In the genomic region with DNA sequence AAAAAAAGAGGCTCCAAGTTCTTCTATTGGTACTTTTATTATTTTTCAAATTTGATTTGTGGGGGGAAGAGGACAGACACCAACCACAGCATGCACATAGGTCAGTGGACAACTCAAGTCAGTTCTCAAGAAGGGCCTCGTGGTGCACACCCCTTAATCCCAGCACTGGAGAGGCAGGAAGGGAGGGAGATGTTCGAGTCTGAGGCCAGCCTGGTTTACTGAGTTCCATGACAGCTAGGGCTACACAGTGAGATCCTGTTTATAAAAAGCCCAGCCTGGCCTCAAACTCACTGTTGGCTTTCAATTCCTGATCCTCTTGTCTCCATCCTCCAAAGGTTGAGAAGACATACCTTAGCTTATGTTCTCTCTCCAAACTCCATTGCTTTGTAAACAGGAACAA, we compare ENCODE assay signal across 27 mouse cellular contexts. TPM values are rescaled to one million over a fixed set of nuclear protein-coding genes. Genes with fewer than 3 reads are reported as not detected.
DNase-seq lines count a peak whose midpoint lies in the region; ATAC-seq lines count a peak whose summit lies in the region.
"Had no signal": no experiment of that assay in that cellular context is flagged by ENCODE, and none has a peak within 500 bp of the region (broad histone marks: within the 10 kb centered on the region; RNA-seq: fewer than 3 reads in every experiment).

No protein-coding gene starts in this region.

- no peaks in the 10 kb centered on the region for H3K4me1 ChIP-seq in liver, embryonic 11.5 days (replicated peaks; ENCODE audit: control insufficient read depth, insufficient read depth, low read length)
- H3K4me1 ChIP-seq: neural tube, embryonic 12.5 days had no signal

- DNase-seq in liver, embryonic 11.5 days (ENCODE audit: low spot score): no peak
- DNase-seq in liver (no peak), A20 (ENCODE audit: low read depth, low spot score) (peak; percentile 24)
- DNase-seq in induced T-regulatory cell, adult 2 months (ENCODE audit: low read depth): peak; percentile 14
- peak; percentile 26 for DNase-seq in splenic B cell, adult 2 months (ENCODE audit: low read depth, low spot score)
- no peak for DNase-seq in cerebellum, adult 11-12 months
- DNase-seq: adrenal gland, postnatal 14 days; cerebellum, adult 11 months; cerebellum, postnatal 10 days; gastrocnemius, postnatal 14 days; heart, postnatal 4 days; kidney, adult 8-10 months; kidney, postnatal 10 days; layer of hippocampus, postnatal 36 days; left cerebral cortex, postnatal 4 days; lung, adult 18-20 months; lung, postnatal 10 days; right cerebral cortex, adult 18-20 months; spleen, adult 18-20 months; thymus, adult 18-20 months; thymus, postnatal 36 days had no signal

- WGBS in liver, embryonic 11.5 days: 53% methylated on average over 2 of the region's 2 CpGs

- peak; percentile 25; the same call in 1 of the 2 replicates for ATAC-seq in liver, embryonic 11.5 days (replicated peaks; ENCODE audit: low FRiP score)
- ATAC-seq: forebrain, embryonic 13.5 days; Patski had no signal

- H3K27ac ChIP-seq in liver, embryonic 11.5 days (ENCODE audit: low read depth, low read length): no peak overlapping the region
- H3K27ac ChIP-seq: forebrain, embryonic 13.5 days; hindbrain, embryonic 13.5 days; neural tube, embryonic 12.5 days; stomach, postnatal 0 days had no signal

- no peaks in the 10 kb centered on the region for H3K9me3 ChIP-seq in liver, embryonic 11.5 days (ENCODE audit: control insufficient read depth, low read length)
- H3K9me3 ChIP-seq: forebrain, embryonic 13.5 days; hindbrain, embryonic 13.5 days; neural tube, embryonic 12.5 days had no signal

- no peaks in the 10 kb centered on the region for H3K27me3 ChIP-seq in liver, embryonic 11.5 days (replicated peaks; ENCODE audit: control insufficient read depth, insufficient read depth, low read length)
- no peaks in the 10 kb centered on the region for H3K27me3 ChIP-seq in splenic B cell, adult 2 months (ENCODE audit: control insufficient read depth, insufficient read depth, low read length, poor library complexity, severe bottlenecking)
- H3K27me3 ChIP-seq: forebrain, embryonic 13.5 days; hindbrain, embryonic 13.5 days; neural tube, embryonic 12.5 days; Patski had no signal

- H3K4me3 ChIP-seq in liver, embryonic 11.5 days (ENCODE audit: low read depth, low read length): no peak overlapping the region
- H3K4me3 ChIP-seq: forebrain, embryonic 13.5 days; hindbrain, embryonic 13.5 days; neural tube, embryonic 12.5 days had no signal

- H3K9ac ChIP-seq in liver, embryonic 11.5 days (ENCODE audit: low read depth, low read length): no peak overlapping the region
- H3K9ac ChIP-seq: forebrain, embryonic 13.5 days; hindbrain, embryonic 13.5 days; neural tube, embryonic 12.5 days had no signal

- H3K4me2 ChIP-seq in liver, embryonic 11.5 days: no peak overlapping the region
- H3K4me2 ChIP-seq: forebrain, embryonic 13.5 days; heart, embryonic 11.5 days; hindbrain, embryonic 13.5 days; neural tube, embryonic 12.5 days had no signal

- peaks cover 33% of the 10 kb centered on the region for H3K36me3 ChIP-seq in liver, embryonic 11.5 days (ENCODE audit: control insufficient read depth, insufficient read depth, low read length)
- H3K36me3 ChIP-seq in splenic B cell, adult 2 months (ENCODE audit: control insufficient read depth, insufficient read depth, low read length, poor library complexity, severe bottlenecking): peaks cover 15% of the 10 kb centered on the region

RNA-seq across cellular contexts. Expression of gene H3f3a, which starts 12.9 kb away (rescaled TPM):
- 1,897 and 1,996 TPM in 2 replicates for polyA plus RNA-seq in liver, embryonic 11.5 days (2014; fragmentation: Nextera tagmentation; extraction: Ambion mirVana)

RNA-seq across cellular contexts. Expression of gene Sde2, which starts 50.1 kb away (rescaled TPM):
- 49.0 and 49.2 TPM in 2 replicates for polyA plus RNA-seq in liver, embryonic 11.5 days (2014; fragmentation: Nextera tagmentation; extraction: Ambion mirVana)

Comparison
In these comparisons a context has a peak if more than half of its experiments do, and no peak if none do; other contexts are left out.
1. DNase-seq: peak in A20 (single experiment), induced T-regulatory cell, adult 2 months (single experiment) and splenic B cell, adult 2 months (single experiment); none in liver, embryonic 11.5 days (single experiment), liver (single experiment) and cerebellum, adult 11-12 months (single experiment).